Mouse (Mus musculus): Measurements from ENCODE around the gene Ankrd6.

The Ankrd6 gene

GRCm38 (mm10) chr4:32779996-32780395, 170.6 kb downstream of the Ankrd6 start:
- DNase-seq (ENCODE audit: low spot score in 2 of 2): no peak

- no peak for DNase-seq (ENCODE audit: low spot score in 2 of 2)
Observed at GRCm38 (mm10) chr4:32770284-32770810, 180.3 kb downstream of the Ankrd6 start.

- peak; percentile 65 to 74 for DNase-seq (ENCODE audit: low spot score in 2 of 2)
Observed at GRCm38 (mm10) chr4:32768046-32768445, 182.6 kb downstream of the Ankrd6 start.

- DNase-seq (ENCODE audit: low spot score in 2 of 2): no peak
Observed at GRCm38 (mm10) chr4:32767471-32767870, 183.2 kb downstream of the Ankrd6 start.

GRCm38 (mm10) chr4:32757430-32757829, 193.2 kb downstream of the Ankrd6 start:
- DNase-seq (ENCODE audit: low spot score in 2 of 2): no peak
